Mouse (Mus musculus) cortical plate, adult 2 months (tissue): ENCODE data around the gene Mybpc1.

Source experiments
- CTCF ChIP-seq: fragments of 200-500 bp; IDR thresholded peaks from 2 replicates; pipeline ENCODE4 v1.5.1; 2011; ENCODE audit warnings: mild to moderate bottlenecking, control low read depth, low read length; ENCODE audit not compliant: insufficient read depth; ENCODE audit errors: extremely low read depth
- POLR2A ChIP-seq: fragments of 200-500 bp; IDR thresholded peaks from 2 replicates; pipeline ENCODE4 v1.6.1; 2011; ENCODE audit warnings: mild to moderate bottlenecking, low read length, control low read depth; ENCODE audit not compliant: insufficient read depth; ENCODE audit errors: extremely low read depth

- TF ChIP-seq CTCF (no peak), POLR2A (no peak)
These were observed 112.3 kb downstream of the Mybpc1 start for GRCm38 (mm10) chr10:88492658-88493057.
